Mouse (Mus musculus) heart, postnatal 0 days (tissue): Measurements from ENCODE around the gene Axl.

Experiments
- CTCF ChIP-seq: IDR thresholded peaks from 2 replicates; pipeline ENCODE4 v1.5.1; 2016; ENCODE audit warnings: antibody characterized with exemption, control low read depth, low read depth
- EP300 ChIP-seq: IDR thresholded peaks from 2 replicates; pipeline ENCODE4 v1.6.1; 2016; ENCODE audit warnings: antibody characterized with exemption, low read depth

- TF ChIP-seq CTCF (no peak), EP300 (no peak)
Measured at GRCm38 (mm10) chr7:25729862-25730261, 58.6 kb downstream of the Axl start.
